Mouse (Mus musculus) regulatory T cell (primary cell): ENCODE measurements around the gene Prickle4.

Experiments
- in situ Hi-C: fragments of 300-600 bp; cut with MboI, MseI; formaldehyde crosslinking; loops from one replicate; pipeline ENCODE4 v1.15.1; 2025; ENCODE audit warnings: high pct_unique_total_duplicates

The Prickle4 gene

DNA sequence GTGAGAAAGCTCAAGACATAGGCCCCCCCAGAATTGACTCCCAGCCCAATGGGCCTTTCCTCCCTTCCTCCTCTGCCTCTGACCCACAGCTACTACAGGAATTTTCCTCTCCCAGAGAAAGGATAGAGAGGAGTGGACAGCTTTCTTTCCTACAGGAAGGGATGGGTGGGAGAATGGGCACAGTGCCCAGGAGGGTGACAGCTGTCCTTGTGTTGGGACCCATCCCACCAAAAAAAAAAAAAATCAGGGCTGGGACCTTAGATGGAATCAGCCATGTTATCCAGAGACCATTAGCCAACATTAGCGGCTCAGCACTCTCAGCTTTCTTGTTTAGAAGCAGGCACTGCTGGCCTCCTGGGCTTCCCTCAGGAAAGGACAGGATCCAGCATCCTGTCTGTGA lies 11.7 kb upstream of the Prickle4 start:
- in situ Hi-C loops = no loop called here

DNA sequence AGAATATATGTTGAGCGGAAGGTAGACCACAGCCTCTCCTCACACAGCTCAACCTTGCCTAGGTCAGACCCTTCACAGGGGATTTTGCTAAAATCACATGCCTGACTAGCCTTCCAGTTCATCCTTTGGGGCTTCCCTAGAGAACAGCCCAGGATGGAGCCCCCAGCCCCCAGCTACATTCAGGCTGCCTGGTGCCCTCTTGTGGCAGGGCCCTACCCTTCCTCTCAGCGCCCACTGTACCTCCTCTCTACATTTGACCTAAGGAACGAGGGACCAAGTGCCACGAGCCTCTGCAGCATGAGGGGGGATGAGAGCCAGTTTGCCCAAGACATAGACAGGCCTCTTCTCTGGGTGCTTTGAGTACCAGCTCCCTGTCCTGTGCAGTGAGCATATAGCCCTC lies 10.2 kb upstream of the Prickle4 start:
- in situ Hi-C loops = no loop called here

DNA sequence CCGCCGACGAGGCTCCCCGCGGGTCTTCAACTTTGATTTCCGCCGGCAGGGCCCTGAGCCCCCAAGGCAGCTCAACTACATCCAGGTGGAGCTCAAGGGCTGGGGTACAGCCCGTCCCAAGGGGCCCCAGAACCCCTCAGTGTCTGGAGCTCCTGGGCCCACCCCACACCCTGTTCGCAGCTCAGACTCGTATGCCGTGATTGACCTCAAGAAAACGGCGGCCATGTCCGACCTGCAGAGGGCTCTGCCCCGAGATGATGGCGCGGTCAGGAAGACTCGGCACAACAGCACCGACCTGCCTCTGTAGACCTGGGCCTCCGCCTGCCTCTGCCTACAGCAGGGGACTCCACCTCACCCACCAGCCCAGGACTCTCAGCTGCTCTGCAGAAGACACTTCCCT lies 9.0 kb upstream of the Prickle4 start:
- in situ Hi-C loops = no loop called here

DNA sequence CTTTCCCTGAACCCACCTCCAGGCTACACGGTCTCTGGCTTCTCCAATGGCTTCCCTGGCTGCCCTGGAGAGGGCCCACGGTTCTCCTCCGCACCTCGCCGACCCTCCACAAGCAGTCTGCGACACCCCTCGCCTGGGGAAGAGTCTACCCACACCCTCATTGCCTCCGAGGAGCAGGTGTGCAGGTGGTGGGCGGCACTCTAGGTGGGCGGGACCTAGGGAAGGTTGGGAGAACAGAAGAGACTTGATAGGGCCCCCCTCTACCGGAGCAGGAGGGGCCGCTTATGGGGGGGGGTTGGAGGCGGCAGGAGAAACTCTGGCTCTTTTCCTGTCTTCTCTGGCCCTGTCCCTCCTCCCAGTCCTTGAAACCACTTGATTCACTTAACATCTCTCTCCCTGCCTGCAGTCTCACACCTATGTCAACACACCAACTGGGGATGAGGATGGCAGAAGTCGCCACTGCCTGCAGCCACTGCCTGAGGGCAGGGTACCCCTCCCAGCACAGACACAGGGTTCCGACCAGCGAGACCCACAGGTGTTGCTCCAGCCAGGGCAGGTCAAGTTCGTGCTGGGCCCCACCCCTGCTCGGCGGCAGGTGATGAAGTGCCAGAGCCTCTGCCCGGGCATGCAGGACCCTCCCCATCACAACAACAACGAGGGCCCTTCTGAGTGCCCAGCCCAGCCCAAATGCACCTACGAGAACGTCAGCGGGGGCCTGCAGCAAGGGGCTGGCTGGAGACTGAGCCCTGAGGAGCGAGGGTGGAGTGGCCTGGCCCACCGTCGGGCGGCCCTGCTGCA lies 8.2 kb upstream of the Prickle4 start:
- in situ Hi-C loops = no loop called here

- in situ Hi-C loops = no loop called here
Measured at GRCm38 (mm10) chr17:47701793-47702192, 7.3 kb upstream of the Prickle4 start.

DNA sequence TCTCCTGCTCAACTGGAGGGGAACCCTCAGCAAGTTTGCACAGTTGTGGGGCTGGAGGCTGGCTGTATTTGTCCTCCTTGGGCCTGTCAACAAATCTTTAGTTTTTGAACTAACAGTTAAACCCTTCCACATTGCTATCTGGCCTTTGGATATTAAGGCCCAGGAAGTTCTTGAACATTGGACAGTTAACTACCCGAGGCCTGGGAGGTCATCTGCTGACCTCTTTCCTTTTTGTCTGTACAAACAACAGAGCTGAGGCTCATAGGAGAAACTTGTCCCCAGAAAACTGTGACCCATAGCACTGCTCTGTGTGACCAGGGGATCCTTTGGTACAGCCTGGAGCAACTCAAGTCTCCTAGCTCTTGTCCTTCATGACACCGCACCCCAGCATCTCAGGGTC lies 4.5 kb upstream of the Prickle4 start:
- in situ Hi-C loops = no loop called here

DNA sequence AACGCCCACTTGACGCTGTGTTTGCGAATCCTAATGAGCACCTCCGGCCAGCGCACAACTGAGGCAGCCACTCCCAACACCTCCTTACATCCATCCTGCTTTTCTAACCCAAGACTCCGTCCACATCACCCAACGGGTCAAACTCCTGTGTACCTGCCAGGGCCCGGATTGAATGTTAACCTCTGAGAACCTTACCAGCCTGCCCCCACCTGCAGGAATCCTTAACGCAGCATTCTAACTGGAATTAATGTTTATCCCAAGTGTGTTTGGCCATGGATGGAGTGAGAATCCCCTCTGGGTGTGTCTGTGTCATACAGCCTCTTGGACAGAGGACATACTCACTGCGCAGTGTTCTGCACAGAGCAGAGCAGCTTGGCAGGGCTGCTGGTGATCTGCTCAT lies 3.6 kb upstream of the Prickle4 start:
- in situ Hi-C loops = no loop called here

GRCm38 (mm10) chr17:47695337-47695710 lies 788 bp upstream of the Prickle4 start:
- in situ Hi-C loops = no loop called here

DNA sequence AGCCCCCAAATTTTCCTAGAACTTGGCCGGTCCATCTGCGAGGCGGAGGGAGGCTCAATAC lies 264 bp downstream of the Prickle4 start, which contains the start of gene Gm21981:
TSS of gene Gm21981 (minus strand) at position 14 of the 61 bp plus-strand sequence.
- in situ Hi-C loops = loop anchor here (5.0 kb wide), 2 partner anchors 57 to 187 kb away; partner anchors contain the start of gene Ccnd3

DNA sequence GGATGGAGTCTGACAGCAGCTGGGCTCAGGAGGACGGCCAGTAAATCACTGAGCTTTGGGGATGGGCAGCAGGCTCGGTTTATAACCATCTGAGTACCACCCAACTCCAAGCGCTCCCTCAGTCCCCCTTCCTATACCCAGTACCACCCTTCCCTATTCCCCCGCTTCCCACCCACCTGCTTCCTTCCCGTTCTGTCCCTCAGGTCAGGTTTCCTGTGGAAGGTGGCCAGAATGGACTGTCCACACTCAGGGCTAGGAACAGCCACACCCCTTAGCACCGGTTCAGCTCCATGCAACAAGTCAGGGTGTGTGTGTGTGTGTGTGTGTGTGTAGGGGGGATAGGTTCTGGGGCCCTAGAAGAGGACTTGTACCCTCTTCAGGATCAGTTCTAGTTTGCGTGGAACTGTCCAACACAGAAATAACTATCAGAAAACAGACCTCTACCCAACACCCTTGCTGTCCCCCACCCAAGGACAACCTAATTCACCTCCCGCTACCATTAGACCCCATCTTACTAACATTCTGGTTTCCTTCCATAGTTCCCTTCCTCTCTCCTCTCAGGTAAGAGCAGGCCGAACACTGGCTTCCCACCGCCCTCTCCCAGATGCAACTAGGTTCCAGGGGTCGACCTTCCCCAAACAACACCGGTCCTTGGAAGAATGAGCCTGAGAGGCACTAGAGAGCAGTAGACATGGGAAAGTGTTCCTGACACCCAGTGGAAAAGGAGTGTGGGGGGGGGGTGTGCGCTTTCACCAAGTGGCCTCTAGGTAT lies 680 bp downstream of the Prickle4 start:
- in situ Hi-C loops = loop anchor here (5.0 kb wide), 2 partner anchors 57 to 187 kb away; partner anchors contain the start of gene Ccnd3

DNA sequence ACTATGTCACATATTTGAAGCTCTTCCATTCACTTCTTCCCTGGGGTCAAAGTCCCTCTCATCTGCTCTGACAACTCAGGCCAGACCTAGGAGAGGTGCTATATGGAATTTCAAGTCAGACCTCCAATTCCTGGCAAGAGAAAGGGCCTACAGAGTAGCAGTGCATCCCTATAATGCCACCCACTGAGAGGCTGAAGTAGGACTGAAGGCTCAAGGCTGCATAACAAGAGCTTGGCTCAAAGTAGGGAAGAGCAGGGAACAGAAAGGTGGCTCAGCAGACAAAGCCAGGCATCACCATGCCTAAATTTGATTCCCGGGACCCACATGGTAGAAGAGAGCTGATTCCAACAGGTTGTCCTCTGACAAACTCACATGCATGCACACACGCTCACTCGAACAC lies 2.9 kb downstream of the Prickle4 start:
- in situ Hi-C loops = loop anchor here (5.0 kb wide), 2 partner anchors 54 to 184 kb away; partner anchors contain the start of gene Ccnd3

DNA sequence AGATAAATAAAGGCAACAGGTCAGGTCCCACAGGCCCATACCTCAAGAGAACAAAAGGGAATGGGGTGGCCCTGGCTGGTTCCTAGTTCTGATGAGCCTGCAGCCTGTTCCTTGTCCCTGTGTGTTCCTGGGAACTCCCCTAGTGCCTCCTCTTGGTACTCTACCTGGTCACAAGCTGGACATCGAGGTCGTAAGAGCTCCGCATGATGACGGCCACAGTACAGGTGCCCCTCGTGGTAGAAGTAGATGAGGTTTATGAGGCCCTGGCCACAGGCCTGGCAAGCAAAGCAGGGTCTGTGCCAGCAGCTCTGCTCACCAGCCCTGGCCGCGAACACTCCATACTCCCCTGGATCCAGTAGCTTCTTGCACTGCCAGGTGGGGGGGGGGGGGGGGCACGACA lies 4.6 kb downstream of the Prickle4 start:
- in situ Hi-C loops = loop anchor here (5.0 kb wide), 2 partner anchors 53 to 183 kb away; partner anchors contain the start of gene Ccnd3

DNA sequence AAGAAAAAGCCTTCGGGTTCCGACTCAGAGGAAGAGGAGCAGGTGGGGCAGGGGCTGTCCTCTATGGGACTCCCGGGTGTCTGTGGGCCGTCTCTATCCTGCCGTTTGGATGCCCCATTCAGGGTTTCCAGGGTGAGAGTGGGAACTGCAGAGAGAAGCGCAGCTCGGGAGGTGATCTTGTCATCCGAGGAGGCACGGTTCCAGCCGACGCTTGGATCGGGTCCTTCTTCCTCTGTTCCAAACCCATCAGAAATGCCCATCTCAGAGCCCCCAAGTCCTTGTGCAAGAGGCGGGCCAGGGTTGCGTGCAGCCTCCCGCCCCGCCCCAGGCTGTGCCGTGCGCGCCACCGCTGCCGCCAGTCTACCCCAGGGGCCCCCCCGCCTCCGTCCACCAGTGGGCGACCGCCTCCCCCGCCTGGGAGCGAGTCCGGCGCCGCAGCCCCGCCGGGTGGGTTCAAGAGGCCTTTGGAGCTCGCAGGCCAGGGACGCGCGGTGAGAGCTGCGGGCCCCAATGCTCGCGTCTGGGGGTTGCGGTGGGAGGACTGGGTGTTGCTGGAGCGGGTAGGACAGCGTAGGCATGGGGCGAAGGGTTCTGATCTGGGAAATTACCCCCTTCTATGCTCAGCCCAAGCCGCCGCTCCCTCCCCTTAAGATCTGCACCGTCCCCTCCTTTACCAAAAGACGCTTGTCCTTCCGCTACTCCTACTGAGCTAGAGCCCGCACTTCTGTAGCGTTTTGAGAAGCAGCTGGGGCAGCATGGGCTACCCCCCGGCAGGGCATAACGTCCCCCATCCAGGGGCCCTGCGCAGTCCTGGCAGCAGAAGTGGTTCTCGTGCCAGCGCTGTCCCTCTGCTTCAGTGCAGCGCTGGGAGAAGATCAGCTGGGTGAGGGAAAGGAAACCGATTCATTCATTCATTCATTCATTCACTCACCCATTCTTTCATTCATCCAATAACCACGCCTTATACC lies 5.6 kb downstream of the Prickle4 start, which contains the start of gene Frs3:
TSS of gene Frs3 (plus strand) at position 423 of the 968 bp plus-strand sequence.
- in situ Hi-C loops = no loop called here

- in situ Hi-C loops = no loop called here
Measured at GRCm38 (mm10) chr17:47688344-47688607, 6.3 kb downstream of the Prickle4 start, which contains the start of gene Tomm6. Gene Tomm6 (minus strand): TSS chr17:47688386.

- in situ Hi-C loops = no loop called here
Measured at GRCm38 (mm10) chr17:47687409-47688343, 6.9 kb downstream of the Prickle4 start.

- in situ Hi-C loops = no loop called here
Measured at GRCm38 (mm10) chr17:47682836-47683235, 11.7 kb downstream of the Prickle4 start.

DNA sequence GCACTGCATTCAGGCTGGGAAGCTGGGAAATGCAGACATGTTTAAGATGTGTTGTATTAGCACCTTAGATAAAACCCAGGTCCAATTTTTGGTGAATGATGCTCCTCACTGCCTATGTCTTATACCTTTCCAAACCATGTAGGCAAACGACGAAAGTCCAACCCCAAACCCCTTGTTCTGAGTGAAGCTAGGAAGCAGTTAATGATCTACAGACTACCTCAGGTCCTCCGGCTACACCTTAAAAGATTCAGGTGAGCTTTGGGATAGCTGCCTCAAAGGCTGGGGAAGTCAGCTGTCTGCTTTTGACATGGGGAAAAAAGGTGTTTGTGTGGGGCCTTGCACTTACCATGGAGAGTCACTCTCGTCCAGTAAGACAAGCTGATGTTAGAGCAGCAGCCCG lies 15.8 kb downstream of the Prickle4 start:
- in situ Hi-C loops = no loop called here

- in situ Hi-C loops = no loop called here
Measured at GRCm38 (mm10) chr17:47678238-47678637, 16.3 kb downstream of the Prickle4 start.

GRCm38 (mm10) chr17:47676581-47676980 lies 18.0 kb downstream of the Prickle4 start:
- in situ Hi-C loops = no loop called here

GRCm38 (mm10) chr17:47672311-47673111 lies 22.0 kb downstream of the Prickle4 start:
- in situ Hi-C loops = no loop called here
